Mouse (Mus musculus) hematopoietic stem cell, adult 5-6 weeks (primary cell): ENCODE results near the gene Kirrel3. TPM values are rescaled to one million over a fixed set of nuclear protein-coding genes. Genes with fewer than 3 reads are reported as not detected.

Experiments used
- ATAC-seq, 2 experiments: fragments of 125-278 bp in 1 of 2; replicated peaks in 1 of 2; 2 replicates each; pipeline ENCODE4 v1.8.0; 2016 to 2017; ENCODE audit warnings: inconsistent platforms in 2 of 2, mild to moderate bottlenecking in 2 of 2, moderate number of reproducible peaks in 2 of 2, low read depth in 1 of 2, moderate TSS enrichment in 1 of 2; ENCODE audit not compliant: low FRiP score in 2 of 2, poor library complexity in 2 of 2, severe bottlenecking in 2 of 2, insufficient read depth in 1 of 2, low TSS enrichment in 1 of 2
- total RNA-seq: library from RNA; stranded (forward); fragments of 172-1452, 232-1000 nt; gene quantifications from 2 replicates; pipeline ENCODE4 v1.2.3, GENCODE M21; 2017

Kirrel3 gene
- total RNA-seq, result 0.20 TPM in 1 of 2 replicates, not detected in the other

DNA sequence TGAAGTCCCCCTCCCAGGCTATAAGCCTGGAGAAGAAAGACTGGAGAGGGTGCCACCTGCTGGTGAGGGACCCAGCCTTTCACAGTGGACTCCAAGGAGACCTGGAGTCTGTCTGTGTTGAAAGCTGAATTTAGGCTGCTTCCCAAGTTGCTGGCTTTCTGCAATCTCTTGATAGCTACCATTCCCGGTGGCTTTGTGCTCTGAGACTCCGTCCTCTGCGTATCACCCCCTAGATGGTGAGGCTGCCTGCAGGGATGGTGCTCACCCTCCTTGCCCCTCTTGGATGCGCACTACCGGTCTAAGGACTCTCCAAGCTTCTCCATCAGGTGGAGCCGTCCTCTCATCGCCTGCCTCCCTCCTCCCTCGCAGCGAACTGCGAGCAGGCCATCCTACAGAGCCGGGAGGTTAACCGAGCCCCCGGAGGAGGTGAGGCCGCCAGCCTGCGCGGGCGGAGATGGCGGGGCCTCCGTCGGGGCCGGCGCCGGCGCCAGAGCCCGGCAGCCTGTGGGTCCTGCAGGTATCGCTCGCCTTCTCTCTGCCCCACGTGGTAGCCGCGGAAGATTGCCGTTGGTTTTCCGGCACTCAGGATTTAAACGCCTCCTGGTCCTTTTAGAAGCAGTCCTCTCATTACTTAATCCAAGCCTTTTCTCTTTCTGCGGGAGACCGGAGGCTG is at the start of gene Kirrel3:
Kirrel3 (plus strand) TSS at position 136 of the 673 bp plus-strand sequence.
- ATAC-seq, result no peak

DNA sequence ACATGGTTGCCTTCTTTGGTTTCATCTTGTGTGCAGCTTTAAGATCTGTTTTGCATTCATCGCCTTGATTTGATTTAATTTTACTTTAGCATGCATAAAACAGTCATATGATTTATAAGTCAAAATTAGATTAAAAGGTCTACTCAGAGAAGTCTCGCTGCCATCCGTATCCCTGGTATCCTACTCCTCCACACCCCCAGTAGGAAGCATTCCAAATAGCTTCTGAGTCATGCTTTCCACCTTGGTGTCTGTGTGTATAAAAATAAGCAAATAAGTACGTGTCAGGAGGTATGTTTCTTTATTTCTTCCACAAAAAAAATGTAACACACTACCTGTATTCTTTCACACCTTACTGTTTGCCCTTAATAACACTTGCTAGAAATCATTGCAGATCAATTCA is 45.0 kb upstream of the Kirrel3 start:
- ATAC-seq, result no peak

DNA sequence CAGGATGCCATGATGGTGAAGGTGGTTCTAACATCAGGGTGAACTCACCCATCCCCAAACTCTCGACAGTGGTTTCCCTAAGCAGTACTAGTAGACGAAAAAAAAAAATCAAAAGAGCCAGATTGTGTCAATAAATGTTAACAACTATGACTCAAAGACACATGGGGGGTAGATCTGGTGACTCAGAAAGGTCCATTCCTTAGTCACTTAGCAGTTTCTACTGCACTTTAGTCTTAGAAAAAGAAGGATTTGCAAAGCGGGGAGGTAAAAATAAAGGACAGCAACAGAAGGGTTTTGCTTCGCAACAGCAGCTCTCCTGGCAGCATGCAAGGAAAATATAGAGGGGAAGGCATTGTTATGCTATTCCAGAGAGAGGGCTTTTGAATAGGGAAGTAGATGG is 41.7 kb upstream of the Kirrel3 start:
- ATAC-seq, result no peak

DNA sequence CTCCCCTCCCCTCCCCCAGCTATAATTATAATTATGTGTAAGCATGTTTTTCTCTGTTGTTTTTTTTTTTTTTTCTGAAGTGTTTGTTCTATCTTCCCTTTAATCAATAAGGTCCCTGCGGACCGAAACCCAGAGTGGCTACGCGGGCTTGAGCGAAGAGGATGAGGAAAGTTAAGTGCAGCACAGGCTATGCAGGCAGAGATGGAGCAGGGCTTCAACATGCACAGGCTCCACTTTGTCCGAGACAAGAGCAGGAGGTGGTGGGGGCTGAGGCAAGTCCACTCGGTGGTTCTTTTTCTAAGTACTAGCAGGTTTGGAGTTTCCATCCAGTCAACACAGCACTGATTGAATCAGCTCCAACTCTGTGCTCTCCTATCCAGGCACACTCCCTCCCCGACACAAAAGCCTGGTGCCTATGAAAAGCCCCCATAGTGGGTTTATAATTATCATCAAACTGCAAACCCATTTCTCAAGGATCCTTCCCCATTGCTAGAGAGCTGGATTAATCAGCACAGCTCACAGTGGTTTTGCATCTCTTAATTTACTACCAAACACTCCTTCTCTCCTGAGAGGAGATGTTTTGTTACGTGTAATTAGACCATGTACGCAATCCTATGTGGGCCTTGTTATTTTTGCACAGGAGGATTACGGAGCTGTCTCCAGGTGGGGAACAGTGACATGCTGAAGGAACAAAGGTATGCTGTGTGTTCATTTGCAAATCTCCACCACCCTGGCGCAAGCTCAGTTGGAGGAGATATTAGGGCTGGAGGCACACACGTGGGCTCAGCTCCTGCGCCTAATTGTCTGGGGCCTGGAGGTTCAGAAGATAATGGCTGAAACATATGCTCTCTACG is 39.0 kb upstream of the Kirrel3 start:
- no peak for ATAC-seq

DNA sequence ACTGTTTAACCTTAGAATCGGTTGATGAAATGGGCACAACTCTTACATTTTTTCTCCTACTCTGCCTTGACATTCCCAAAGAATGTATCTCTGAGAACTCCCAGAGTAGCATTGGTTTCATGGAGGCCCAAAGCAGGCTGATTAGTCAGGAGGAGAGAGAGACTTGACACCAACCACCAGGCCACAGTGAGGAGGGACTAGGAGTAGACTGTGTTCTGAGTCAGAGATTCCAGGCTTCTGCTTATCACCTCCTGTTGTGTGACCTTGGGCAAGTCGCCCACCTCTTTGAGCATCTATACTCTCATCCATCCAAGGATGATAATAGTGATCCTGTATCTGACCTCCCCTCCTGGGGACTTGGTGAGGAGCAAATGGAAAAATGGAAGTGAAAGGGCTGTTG is 38.0 kb upstream of the Kirrel3 start:
- no peak for ATAC-seq

DNA sequence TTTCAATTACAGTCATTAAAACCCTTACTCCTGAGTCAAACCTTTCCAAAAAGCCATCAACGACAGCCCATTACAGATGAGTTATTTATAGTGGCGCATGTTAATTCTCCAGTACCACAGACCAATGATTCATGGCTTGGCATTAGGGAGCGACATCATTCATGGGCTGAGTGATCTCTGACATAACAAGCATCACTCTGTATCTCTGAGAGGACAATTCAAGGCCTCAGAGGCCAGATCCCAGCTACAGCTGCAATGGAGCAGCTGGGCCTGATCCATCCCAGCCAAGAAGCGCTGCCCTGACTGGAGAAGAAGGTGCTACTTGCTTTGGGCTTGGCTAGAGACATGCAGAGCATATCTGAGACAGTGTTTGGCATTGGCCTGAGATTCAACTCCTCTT is 37.2 kb upstream of the Kirrel3 start:
- no peak for ATAC-seq

DNA sequence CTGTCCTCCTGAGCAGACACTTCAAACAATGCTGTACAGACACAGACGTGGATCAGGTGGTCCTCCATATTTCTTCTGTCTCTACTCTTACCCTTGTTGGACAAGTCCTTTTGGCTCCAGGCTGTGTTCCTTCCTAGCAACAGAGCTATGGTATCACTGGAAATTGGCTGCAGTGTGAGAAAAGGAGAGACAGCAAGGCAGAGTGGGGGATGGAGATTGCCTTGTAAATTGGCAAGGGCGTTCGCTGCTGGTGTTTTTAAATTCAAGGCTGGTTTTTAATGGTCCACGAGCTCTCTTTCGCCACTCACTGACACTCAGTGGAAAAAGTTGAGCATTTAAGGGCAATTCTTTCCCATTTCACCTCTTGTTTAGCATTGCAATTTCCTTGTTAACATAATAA is 27.5 kb upstream of the Kirrel3 start:
- ATAC-seq, result no peak

DNA sequence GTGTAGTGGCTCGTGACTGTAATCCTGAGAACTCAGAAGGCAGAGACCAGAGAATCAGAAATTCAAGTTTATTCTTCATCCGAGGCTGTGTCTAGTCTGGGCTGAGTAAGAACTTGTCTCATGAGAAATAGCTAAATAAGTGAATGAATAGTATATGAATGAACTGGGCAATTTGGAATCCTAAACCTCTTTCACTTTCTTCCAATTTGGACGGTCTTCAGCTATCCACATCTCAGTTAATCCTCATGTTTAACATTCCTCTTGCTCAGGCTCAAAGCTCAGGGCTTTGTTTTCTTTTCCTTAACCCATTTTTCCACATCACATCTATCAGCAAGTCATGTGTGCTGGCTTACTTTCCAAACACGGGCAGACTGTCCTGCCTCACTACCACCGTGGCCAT is 25.7 kb upstream of the Kirrel3 start:
- ATAC-seq, result no peak

DNA sequence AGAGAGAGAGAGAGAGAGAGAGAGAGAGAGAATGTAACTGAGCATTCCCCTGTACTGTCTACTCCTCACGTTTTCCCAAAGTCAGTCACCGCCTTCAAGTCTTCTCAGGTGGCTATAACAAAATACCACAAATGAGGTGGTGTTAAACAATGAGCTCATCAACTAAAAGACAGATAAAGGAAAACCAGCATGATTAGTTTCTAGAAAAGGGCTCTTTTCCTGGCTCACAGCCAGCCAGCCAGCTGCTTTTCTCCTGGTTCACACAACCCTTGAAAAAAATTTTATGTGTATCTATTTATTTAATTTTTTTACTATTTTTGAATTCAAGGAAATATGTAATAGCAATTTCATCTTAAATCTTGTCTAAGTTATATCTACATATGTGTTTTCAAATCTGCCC is 22.0 kb upstream of the Kirrel3 start:
- ATAC-seq, result no peak

DNA sequence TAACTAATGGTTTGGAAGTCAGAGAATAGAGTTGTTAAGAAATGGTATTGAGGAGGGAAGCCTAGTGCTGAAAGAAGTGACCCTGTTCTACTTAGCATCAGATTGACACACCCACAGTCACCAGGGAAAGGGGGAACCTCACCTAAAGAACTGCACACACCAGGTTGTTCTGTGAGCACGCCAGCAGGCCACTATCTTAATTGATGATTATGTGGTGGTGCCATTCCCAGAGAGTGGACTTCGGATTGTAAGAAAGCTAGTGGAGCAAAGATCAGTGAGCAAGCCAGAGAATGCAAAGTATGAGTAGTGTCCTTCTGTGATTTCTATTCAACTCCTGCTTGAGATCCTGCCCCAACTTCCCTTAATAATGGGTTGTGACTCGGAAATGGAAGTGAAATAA is 19.6 kb upstream of the Kirrel3 start:
- no peak for ATAC-seq

DNA sequence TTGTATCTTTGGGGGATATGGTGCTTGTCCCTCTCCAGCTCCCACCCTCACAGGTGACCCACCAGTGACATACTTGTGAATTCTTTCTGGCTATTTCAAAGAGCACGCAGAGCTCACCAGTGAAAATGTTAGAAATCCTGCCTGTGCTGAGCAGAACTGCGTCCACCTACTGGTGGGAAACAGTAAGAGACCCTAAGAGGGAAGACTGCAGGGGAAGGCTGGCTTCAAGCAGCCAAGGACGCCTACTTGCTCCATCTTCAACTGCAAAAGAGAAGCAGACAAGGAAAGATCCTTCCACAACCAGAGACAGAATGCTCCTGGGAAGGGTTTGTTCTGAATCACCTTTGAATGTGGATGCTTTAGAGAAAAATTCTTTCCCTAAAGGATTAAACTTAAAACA is 16.5 kb upstream of the Kirrel3 start:
- no peak for ATAC-seq

DNA sequence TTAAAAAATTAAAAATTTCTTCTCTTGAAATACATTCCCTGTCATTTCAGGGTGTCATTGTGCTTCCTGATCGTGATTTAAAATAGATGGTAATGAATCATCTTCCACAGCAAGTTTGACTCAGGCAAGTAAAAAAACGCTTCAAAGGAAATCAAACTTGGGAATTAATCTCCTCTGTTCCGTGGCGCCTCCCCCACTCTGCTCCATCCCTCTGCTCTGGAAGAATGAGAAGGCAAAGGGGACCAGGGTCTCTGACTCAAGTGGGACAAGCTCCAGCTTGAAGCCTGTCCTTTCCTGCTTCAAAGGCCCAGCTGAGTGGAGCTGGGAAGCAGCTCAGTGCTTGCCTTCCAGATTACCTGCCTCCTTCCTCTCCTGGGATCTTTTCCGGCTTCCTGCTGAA is 9.5 kb upstream of the Kirrel3 start:
- ATAC-seq, result no peak

DNA sequence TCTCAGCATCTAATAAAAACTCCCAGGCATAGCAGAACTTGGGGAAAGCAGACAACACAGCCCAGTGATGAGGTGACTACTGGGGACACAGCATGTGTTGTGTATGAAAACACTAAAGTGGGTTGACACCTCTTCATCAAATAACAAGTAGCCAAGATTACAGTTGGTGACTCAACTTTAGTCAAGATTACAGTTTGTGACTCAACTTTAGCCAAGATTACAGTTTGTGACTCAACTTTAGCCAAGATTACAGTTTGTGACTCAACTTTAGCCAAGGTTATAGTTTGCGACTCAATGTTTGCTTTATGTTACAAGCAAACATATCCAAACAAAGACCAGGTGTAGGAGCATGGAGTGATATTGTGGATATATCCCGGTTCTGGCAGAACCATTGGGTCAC is 7.2 kb upstream of the Kirrel3 start:
- ATAC-seq, result no peak

DNA sequence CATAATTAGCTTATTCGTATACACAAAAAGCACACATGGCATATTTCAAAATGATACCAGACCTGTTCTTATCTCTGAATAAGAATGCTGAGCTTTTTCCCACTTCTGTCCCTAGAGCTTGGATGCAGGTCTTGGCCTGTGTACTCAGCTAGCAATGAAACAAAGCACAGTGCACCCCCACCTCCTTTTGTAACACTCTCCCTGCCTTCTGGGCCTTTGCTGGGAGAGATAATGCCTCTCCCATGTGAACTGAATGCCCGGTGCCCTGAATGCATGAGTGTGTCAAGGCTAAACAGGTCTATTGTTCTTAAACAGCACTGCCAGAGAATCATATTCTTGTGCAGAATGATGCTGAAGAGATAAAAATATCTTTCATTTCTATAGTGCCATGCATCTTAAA is 2.5 kb upstream of the Kirrel3 start:
- ATAC-seq, result no peak

DNA sequence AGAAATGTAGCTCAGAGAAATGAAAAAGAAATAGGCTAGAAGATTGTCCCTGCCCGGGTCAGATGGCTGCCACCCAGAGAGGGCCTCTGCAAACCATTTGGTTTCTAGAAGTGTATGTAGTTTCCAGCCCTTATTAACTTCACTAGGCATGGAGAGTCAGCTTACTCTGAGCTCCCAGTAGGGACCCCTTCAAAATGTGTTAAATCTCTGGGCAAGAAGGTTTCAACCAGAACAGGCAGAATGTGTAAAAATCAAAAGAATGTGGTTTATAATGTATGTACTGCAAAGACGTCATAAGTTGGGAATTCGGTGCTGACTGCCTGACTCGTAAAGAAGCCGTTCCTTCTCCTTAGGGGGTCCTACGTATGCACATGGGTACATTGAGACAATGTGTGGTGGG is 1.0 kb upstream of the Kirrel3 start:
- ATAC-seq, result no peak

DNA sequence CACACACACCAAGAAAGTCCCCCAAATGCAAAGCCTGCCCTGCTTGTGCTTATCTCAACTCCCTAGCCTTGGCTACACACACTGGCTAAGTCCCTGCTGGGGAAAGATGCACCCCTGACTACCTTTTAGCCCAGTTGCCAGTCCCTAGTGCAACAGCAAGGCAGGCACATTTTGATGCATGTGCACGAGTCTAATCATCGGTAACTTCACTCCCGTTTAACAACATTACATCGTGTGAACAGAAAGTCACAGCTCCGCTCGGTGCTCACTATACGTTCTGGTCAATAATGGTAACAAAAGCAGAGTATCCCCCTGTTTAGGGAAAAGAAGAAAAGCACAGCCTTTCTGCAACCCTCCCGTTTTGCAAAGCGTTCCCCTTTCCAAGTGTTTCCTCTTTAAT is 2.6 kb downstream of the Kirrel3 start:
- 0 out of 4 replicates have a peak, but pooled peaks of 1 of the 2 experiments have one; percentile 1 for ATAC-seq

DNA sequence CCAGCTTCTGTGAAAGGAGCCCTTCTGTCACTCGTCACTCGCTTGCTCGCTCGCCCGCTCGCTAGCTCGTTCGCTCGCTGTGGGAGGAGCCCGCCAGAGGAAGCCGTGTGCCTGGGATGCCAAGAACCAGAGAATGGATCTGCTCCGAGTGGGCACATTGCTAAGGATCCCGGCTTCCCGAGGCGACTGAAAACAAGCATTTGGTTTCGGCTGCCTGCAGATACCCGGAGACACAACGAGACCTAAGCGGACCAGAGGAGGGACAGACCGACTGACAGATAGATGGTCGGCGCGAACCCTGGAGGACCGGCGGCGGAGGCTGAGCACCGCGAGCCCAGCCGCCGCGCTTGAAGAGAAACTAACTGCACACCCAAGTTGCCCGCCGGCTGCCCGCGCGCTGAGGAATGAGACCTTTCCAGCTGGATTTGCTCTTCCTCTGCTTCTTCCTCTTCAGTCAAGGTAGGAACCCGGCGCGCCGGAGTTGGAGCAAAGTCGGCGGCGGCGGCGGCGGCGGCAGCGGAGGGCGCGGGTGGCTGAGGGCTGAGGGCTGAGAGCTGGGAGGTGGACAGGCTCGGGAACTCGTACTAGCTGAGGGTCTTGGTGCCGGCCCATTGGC is 3.1 kb downstream of the Kirrel3 start:
- ATAC-seq, result peak; percentile 73 to 74

DNA sequence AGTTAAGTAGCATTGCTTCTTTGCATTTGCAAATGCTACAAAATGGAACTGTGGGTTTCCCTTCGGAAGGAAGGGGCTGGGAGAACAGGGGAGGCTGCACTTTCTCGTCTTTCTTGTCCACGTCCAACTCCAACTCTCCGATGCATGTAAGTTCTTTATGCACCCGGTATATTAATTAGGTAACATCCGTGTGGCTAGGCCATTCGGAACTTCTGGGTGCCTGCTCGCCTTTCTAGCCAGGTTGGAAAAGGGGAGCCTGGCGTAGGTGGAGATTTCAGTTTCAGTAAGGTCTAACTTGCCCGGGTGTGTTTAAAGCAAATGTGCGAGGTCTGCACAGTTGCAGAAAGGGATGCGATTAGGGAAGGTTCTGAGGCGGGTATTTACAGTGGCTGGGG is 3.6 kb downstream of the Kirrel3 start:
- no peak for ATAC-seq
